Mouse (Mus musculus) retina, postnatal 7 days (tissue): ENCODE measurements around the gene Znrf3.
A peak's percentile ranks its signal among the peaks of the same experiment; 100 is the strongest.

Experiments used
- DNase-seq: peaks from one replicate; pipeline ENCODE4 v3.0.0-alpha.2; 2012; ENCODE audit warnings: low read depth, low spot score

Gene Znrf3

GRCm38 (mm10) chr11:5271274-5272065 is 173.2 kb downstream of the Znrf3 start:
- DNase-seq, result no peak

- no peak for DNase-seq
Measured at GRCm38 (mm10) chr11:5269846-5270461, 174.7 kb downstream of the Znrf3 start.

GRCm38 (mm10) chr11:5265764-5266163 is 178.9 kb downstream of the Znrf3 start:
- DNase-seq, result no peak

GRCm38 (mm10) chr11:5263078-5263730 is 181.4 kb downstream of the Znrf3 start:
- DNase-seq, result no peak

- DNase-seq, result peak; percentile 87
Measured at GRCm38 (mm10) chr11:5261508-5262392, 182.9 kb downstream of the Znrf3 start, which contains the start of gene Kremen1. Kremen1 (minus strand) TSS chr11:5261558.

- no peak for DNase-seq
Measured at GRCm38 (mm10) chr11:5260942-5261459, 183.6 kb downstream of the Znrf3 start.

- DNase-seq, result no peak
Measured at GRCm38 (mm10) chr11:5259944-5260598, 184.6 kb downstream of the Znrf3 start.

- DNase-seq, result no peak
Measured at GRCm38 (mm10) chr11:5258036-5258435, 186.6 kb downstream of the Znrf3 start.

GRCm38 (mm10) chr11:5257151-5257862 is 187.3 kb downstream of the Znrf3 start:
- no peak for DNase-seq

- no peak for DNase-seq
Measured at GRCm38 (mm10) chr11:5255509-5256014, 189.1 kb downstream of the Znrf3 start.

- no peak for DNase-seq
Measured at GRCm38 (mm10) chr11:5254016-5254415, 190.6 kb downstream of the Znrf3 start.

GRCm38 (mm10) chr11:5253528-5253927 is 191.1 kb downstream of the Znrf3 start:
- no peak for DNase-seq

GRCm38 (mm10) chr11:5252727-5253126 is 191.9 kb downstream of the Znrf3 start:
- no peak for DNase-seq

GRCm38 (mm10) chr11:5251112-5251511 is 193.5 kb downstream of the Znrf3 start:
- no peak for DNase-seq

GRCm38 (mm10) chr11:5248200-5248599 is 196.4 kb downstream of the Znrf3 start:
- DNase-seq, result no peak

- DNase-seq, result no peak
Measured at GRCm38 (mm10) chr11:5245431-5245830, 199.2 kb downstream of the Znrf3 start.

- no peak for DNase-seq
Measured at GRCm38 (mm10) chr11:5244749-5245130, 199.9 kb downstream of the Znrf3 start.

GRCm38 (mm10) chr11:5243812-5244748 is 200.6 kb downstream of the Znrf3 start:
- no peak for DNase-seq

GRCm38 (mm10) chr11:5243208-5243607 is 201.4 kb downstream of the Znrf3 start:
- no peak for DNase-seq
